Mouse (Mus musculus) kidney, adult 2 months (tissue): ENCODE data around the gene Vwf.

Experiments
- CTCF ChIP-seq: fragments of 200-500 bp; conservative IDR thresholded peaks from 2 replicates; pipeline ENCODE4 v1.5.1; 2011; ENCODE audit warnings: low read depth, mild to moderate bottlenecking, control low read depth, low read length, moderate library complexity, mixed read lengths; ENCODE audit not compliant: insufficient read depth, insufficient read length
- POLR2A ChIP-seq: fragments of 200-500 bp; IDR thresholded peaks from one replicate; pipeline ENCODE4 v1.6.1; 2011; ENCODE audit warnings: low read depth, low read length, control low read depth

DNA sequence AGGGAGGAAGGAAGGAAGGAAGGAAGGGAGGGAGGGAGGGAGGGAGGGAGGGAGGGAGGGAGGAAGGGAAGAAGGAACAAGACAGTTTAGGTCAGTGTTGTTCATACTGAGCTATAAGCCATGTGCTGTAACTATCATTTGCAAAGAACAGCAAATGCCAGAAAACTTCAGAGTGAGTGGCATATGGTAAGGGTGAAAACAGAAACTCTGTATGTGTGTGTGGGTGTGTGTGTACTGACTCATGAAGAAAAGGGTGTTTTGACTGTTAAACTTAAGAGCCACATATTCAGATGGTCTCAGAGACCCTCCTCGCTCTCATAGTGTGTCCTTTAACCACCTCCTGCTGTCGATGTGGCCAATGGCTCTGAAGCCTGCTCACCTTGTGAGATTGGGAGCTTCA is 14.9 kb downstream of the Vwf start:
- TF ChIP-seq POLR2A (no peak), CTCF (no peak)
